Mouse (Mus musculus): ENCODE measurements around the gene Sec16a.

- no peak for TF ChIP-seq CTCF (IDR thresholded peaks at IDR 0.05; ENCODE audit: low read depth, low read length)
- no peak for TF ChIP-seq POLR2A (IDR thresholded peaks at IDR 0.05; ENCODE audit: extremely low read depth, insufficient read depth, low read length)
These were observed 44.7 kb downstream of the Sec16a start for GRCm38 (mm10) chr2:26400296-26400695.

All from liver, adult 2 months (tissue).